Mouse (Mus musculus) heart, embryonic 16.5 days (tissue): ENCODE data around the gene Fam131a. TPM values are rescaled to one million over a fixed set of nuclear protein-coding genes. Genes with fewer than 3 reads are reported as not detected.

Source experiments
- ATAC-seq: fragments of 200-750 bp; cut with Nextera tagmentation; replicated peaks from 2 replicates; pipeline ENCODE4 v1.8.0; 2017; ENCODE audit warnings: moderate number of reproducible peaks; ENCODE audit not compliant: insufficient read depth, low FRiP score; ENCODE audit errors: extremely low read depth
- H3K27ac ChIP-seq: fragments of 300-500 bp; sonication (generic); 2 replicates; pipeline ENCODE4 v1.5.1; 2014; ENCODE audit warnings: mild to moderate bottlenecking, low read length, control low read depth, moderate library complexity
- H3K27me3 ChIP-seq: fragments of 300-500 bp; sonication (generic); 2 replicates; pipeline ENCODE4 v1.6.1; 2014; ENCODE audit warnings: low read length, mixed read lengths; ENCODE audit not compliant: control insufficient read depth, insufficient read depth
- H3K36me3 ChIP-seq: fragments of 300-500 bp; sonication (generic); 2 replicates; pipeline ENCODE4 v1.6.1; 2014; ENCODE audit not compliant: control insufficient read depth, insufficient read depth
- H3K4me1 ChIP-seq: fragments of 300-500 bp; sonication (generic); 2 replicates; pipeline ENCODE4 v1.6.1; 2014; ENCODE audit warnings: low read length, mixed read lengths; ENCODE audit not compliant: control insufficient read depth, insufficient read depth
- H3K4me2 ChIP-seq: fragments of 300-500 bp; sonication (generic); 2 replicates; pipeline ENCODE4 v1.6.1; 2014; ENCODE audit warnings: low read depth, mild to moderate bottlenecking, control low read depth, low read length
- H3K4me3 ChIP-seq: fragments of 300-500 bp; sonication (generic); 2 replicates; pipeline ENCODE4 v1.5.1; 2014; ENCODE audit warnings: mild to moderate bottlenecking, control low read depth, low read length
- H3K9ac ChIP-seq: fragments of 300-500 bp; sonication (generic); 2 replicates; pipeline ENCODE4 v1.6.1; 2014; ENCODE audit warnings: low read length, control low read depth
- H3K9me3 ChIP-seq: fragments of 300-500 bp; sonication (generic); replicated peaks from 2 replicates; pipeline ENCODE4 v1.6.1; 2016; ENCODE audit warnings: low read length; ENCODE audit not compliant: control insufficient read depth
- WGBS: fragments of 180-500 bp; shearing (Covaris S2); extraction: QIAGEN DNeasy Blood & Tissue Kit; methylation state at CpG from one replicate; pipeline ENCODE4 v1.1.7; 2014; 5-methylcytosine and 5-hydroxymethylcytosine counted together
- polyA plus RNA-seq: library from polyadenylated mRNA; unstranded; fragments of >200 nt; fragmentation: Nextera tagmentation; extraction: Ambion mirVana; gene quantifications from 2 replicates; pipeline ENCODE4 v1.2.1, GENCODE M21; 2015

The Fam131a gene
- polyA plus RNA-seq, 1 experiment from 2014 or later: 7.5 TPM

DNA sequence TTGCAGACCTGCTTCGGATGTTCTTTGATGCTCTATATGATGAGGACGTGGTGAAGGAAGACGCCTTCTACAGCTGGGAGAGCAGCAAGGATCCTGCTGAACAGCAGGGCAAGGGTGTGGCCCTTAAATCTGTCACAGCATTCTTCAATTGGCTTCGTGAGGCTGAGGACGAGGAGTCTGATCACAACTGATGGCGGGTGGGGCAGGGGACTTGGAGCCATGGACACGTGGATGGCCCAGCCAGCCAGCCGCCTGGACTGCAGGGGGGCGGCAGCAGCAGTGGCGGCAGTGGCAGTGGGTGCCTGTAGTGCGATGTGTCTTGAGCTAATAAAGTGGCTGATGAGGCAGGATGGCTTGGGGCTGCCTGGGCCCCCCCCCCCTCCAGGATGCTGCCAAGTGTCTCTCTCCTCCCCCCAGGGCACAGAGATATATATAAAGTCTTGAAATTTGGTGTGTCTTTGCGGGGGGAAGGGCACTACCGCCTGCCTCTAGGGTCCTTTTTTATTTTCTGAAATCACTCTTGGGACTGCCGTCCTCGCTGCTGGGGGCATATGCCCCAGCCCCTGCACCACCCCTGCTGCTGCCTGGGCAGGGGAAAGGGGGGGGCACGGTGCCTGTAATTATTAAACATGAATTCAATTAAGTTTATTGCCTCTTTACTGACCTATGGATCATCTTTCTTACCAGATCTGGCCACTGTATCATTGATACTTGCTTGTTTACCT is 638 bp upstream of the Fam131a start:
- no peak overlapping the region for H3K4me3 ChIP-seq
- no peak for ATAC-seq

DNA sequence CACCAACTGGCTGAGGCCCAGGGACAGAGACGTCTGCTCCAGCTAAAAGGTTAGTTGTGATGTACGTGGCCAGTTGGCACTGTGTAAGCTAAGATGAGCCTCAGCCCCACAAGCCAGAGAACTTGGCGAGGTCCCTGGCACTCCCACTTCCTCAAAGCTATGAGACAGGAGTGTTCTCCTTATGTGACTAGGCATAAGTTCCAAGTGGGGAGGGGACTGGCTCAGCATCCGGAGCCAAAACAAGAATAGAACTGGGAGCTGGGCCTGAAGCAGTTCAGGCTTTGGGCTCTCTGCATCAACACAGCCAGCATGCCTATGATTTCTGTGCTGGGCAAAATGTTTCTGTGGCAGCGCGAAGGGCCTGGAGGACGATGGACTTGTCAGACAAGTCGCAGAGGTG is 1.7 kb downstream of the Fam131a start:
- 59% methylated on average over 8 of the region's 8 CpGs for whole genome bisulfite sequencing
- no peaks in the 10 kb centered on the region for H3K27me3 ChIP-seq
- ATAC-seq: no peak
- peaks cover 22% of the 10 kb centered on the region for H3K4me1 ChIP-seq
- peaks cover 15% of the 10 kb centered on the region; the same call in 1 of the 2 replicates for H3K36me3 ChIP-seq
- H3K4me2 ChIP-seq: peak overlapping the region; percentile 67
- peak overlapping the region; percentile 49 for H3K4me3 ChIP-seq
- H3K9ac ChIP-seq: no peak overlapping the region
- peak overlapping the region; percentile 56 for H3K27ac ChIP-seq
- no peaks in the 10 kb centered on the region for H3K9me3 ChIP-seq

More for the DNA sequence above, 638 bp upstream of the Fam131a start:
- Histone ChIP-seq H3K27me3 (no peaks in the 10 kb centered on the region), H3K9ac (no peak overlapping the region), H3K27ac (no peak overlapping the region), H3K9me3 (no peaks in the 10 kb centered on the region), H3K4me2 (peak overlapping the region; percentile 99; the same call in 1 of the 2 replicates), H3K36me3 (peaks cover 37% of the 10 kb centered on the region), H3K4me1 (peaks cover 22% of the 10 kb centered on the region)
- 49% methylated on average over 16 of the region's 16 CpGs for WGBS

DNA sequence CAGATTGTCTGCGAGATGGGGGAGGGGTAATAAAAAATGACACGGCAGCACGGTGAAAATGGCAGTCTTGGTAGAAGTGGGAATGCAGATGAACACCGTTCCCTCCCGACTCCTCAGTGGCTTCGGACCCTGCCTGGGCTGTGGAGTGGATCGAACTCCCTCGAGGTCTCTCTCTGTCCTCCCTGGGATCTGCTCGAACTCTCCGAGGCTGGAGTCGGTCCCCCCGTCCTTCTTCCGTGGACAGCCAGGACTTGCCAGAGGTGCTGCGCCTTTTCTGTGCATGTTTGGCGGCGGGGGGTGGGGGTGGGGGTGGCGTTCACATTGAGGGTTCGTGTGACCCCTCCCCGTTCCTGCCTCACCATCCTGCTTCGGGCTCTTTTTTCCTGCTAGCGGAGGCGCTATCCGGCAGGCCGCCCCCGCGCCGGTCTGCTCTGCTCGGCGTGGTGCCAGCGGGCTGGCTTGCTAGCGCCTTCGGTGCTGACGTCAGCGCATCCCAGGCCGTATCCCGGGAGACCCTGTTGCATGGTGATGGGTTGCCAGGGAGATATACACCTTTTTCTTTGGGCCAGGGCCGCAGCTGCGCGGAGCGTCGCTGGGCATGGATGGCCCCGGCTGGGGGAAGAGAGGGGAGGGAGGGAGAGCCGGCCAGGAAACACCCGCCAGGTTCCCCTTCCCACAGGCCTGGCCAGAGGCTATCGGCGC is 2.7 kb downstream of the Fam131a start:
- peak overlapping the region; percentile 59 for H3K9ac ChIP-seq
- H3K27me3 ChIP-seq: no peaks in the 10 kb centered on the region
- H3K4me2 ChIP-seq: peak overlapping the region; percentile 67
- H3K27ac ChIP-seq: peak overlapping the region; percentile 56
- peaks cover 5% of the 10 kb centered on the region; the same call in 1 of the 2 replicates for H3K36me3 ChIP-seq
- 3% methylated on average over 46 of the region's 46 CpGs for WGBS
- no peaks in the 10 kb centered on the region for H3K9me3 ChIP-seq
- peak overlapping the region; percentile 49 for H3K4me3 ChIP-seq
- peak; percentile 43 for ATAC-seq
- H3K4me1 ChIP-seq: peaks cover 22% of the 10 kb centered on the region

DNA sequence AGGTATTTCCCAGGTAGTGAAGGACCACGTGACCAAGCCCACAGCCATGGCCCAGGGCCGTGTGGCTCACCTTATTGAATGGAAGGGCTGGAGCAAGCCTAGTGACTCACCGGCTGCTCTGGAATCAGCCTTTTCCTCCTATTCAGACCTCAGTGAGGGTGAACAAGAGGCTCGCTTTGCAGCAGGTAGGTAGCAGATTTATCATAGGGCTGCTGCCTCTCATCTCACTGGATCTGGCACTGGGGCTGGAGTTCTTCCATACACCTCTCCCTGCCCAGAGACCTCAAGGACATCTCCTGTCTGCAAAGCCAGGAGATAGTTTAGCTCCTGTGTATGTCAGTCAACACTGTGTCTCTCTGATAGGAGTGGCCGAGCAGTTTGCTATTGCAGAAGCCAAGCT is 6.2 kb downstream of the Fam131a start:
- no peaks in the 10 kb centered on the region for H3K36me3 ChIP-seq
- WGBS: 70% methylated on average over 5 of the region's 5 CpGs

DNA sequence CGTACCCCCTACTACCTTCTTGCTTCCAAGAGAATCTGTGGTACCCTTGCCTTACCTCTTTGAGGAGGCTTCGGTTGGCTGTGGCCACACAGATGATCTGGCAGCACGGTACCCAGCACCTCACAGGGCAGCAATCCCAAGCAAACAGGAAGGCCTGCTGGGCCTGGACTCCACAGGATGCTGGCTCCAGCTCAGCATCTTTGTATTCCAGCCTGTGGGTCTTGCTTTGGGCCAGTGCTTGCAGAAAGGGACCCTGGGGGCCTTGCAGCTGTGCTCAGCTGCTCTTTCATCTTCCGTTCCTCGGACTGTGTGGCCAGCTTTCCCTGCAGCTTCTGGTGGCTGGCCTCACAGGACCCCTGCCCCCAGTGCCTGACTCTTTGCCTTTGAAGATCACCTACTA is 7.0 kb downstream of the Fam131a start:
- Histone ChIP-seq H3K27me3 (no peaks in the 10 kb centered on the region), H3K27ac (no peak overlapping the region), H3K36me3 (no peaks in the 10 kb centered on the region; the same call in 1 of the 2 replicates), H3K4me2 (no peak overlapping the region), H3K4me1 (peaks cover 16% of the 10 kb centered on the region), H3K9me3 (no peaks in the 10 kb centered on the region), H3K9ac (no peak overlapping the region), H3K4me3 (no peak overlapping the region)
- no peak for ATAC-seq
- 60% methylated on average over 5 of the region's 5 CpGs for WGBS

More for the DNA sequence above, 6.2 kb downstream of the Fam131a start:
- ATAC-seq: no peak
- no peak overlapping the region for H3K27ac ChIP-seq
- no peaks in the 10 kb centered on the region for H3K27me3 ChIP-seq
- no peak overlapping the region for H3K4me3 ChIP-seq
- no peaks in the 10 kb centered on the region for H3K9me3 ChIP-seq
- H3K9ac ChIP-seq: no peak overlapping the region
- H3K4me2 ChIP-seq: no peak overlapping the region
- peaks cover 22% of the 10 kb centered on the region for H3K4me1 ChIP-seq

DNA sequence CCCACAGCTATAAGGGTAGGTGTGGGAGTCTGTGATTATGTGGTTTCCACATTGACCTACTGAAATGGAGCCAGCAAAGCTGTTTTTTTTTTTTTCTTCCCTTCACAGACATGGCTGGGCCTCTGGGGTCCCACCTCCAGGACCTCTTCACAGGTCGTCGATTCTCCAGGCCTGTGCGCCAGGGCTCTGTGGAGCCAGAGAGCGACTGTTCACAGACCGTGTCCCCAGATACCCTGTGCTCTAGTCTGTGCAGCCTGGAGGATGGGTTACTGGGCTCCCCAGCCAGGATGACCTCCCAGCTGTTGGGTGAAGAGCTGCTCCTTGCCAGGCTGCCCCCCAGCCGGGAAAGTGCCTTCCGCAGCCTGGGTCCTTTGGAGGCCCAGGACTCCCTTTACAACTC is 8.3 kb downstream of the Fam131a start:
- ATAC-seq: no peak
- no peak overlapping the region for H3K27ac ChIP-seq

DNA sequence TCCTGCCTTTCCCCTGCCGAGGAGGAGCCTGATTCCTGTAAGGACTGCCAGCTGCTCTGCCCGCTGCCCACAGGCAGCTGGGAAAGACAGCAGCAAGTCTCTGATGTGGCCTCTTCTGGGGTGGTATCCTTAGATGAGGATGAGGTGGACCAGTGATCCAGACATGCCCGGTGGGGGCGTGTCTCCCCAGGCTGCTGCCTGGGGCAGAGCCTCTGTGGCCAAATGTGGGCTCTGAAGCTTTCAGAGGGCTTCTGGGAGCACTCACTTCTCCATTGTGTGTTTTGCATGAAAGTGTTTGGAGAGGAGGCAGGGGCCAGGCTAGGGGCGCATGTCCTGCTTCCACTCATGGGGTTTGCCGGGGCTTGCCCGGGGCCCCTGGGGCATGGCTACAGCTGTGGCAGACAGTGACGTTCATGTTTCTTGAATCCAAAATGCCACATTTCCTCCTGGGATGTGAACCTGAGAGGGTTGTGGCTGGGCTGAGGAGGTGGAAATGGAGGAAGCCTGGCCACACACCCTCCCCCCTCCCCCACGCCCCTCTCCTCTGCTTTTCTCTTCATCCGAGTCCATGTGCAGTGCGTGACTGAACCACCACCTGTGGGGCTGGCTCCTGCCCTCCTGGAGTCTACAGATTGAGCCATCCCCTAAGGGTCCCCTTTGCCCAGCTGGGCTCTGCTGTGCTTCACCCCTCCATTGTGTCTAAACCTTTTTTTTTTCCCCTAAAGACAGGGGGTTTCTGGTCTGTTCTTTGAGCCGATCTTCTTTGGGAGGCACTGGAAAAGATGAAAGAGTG is 8.9 kb downstream of the Fam131a start:
- no peaks in the 10 kb centered on the region; the same call in 1 of the 2 replicates for H3K36me3 ChIP-seq
- H3K9ac ChIP-seq: 0 out of 2 replicates have a peak overlapping the region, but pooled peaks have one; percentile 7
- H3K27ac ChIP-seq: no peak overlapping the region
- no peak overlapping the region for H3K4me3 ChIP-seq
- no peaks in the 10 kb centered on the region for H3K27me3 ChIP-seq
- no peak for ATAC-seq
- H3K9me3 ChIP-seq: no peaks in the 10 kb centered on the region
- H3K4me1 ChIP-seq: peaks cover 6% of the 10 kb centered on the region
- 44% methylated on average over 12 of the region's 12 CpGs for WGBS
- H3K4me2 ChIP-seq: no peak overlapping the region

More for the DNA sequence above, 8.3 kb downstream of the Fam131a start:
- Histone ChIP-seq H3K4me3 (no peak overlapping the region), H3K4me1 (peaks cover 7% of the 10 kb centered on the region), H3K4me2 (no peak overlapping the region), H3K9ac (no peak overlapping the region), H3K9me3 (no peaks in the 10 kb centered on the region), H3K27me3 (no peaks in the 10 kb centered on the region), H3K36me3 (no peaks in the 10 kb centered on the region; the same call in 1 of the 2 replicates)
- WGBS: 61% methylated on average over 7 of the region's 7 CpGs

DNA sequence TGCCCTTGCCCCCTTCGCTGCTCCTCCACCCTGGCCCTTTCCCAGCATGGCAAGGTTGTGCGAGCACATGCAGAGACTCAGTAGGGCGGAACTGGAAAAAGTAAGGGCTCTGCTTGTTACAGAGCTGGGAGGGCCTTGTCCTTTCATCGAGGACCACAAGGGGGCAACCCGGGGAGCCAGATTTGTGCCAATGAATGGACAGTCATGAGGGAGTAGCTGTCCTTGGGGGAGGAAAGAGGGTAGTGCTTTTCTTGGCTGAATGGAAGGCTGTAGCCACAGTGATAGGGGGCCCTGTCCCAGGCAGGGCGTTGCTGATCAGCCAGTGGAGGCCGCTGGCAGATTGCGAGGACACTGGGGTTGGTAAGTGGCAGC is 9.5 kb downstream of the Fam131a start:
- H3K27ac ChIP-seq: no peak overlapping the region

More for the DNA sequence above, 9.5 kb downstream of the Fam131a start:
- 0 out of 2 replicates have a peak overlapping the region, but pooled peaks have one; percentile 7 for H3K9ac ChIP-seq
- ATAC-seq: peak; percentile 75
- WGBS: 6% methylated on average over 8 of the region's 8 CpGs
- no peaks in the 10 kb centered on the region for H3K27me3 ChIP-seq
- peaks cover 6% of the 10 kb centered on the region for H3K4me1 ChIP-seq
- H3K9me3 ChIP-seq: no peaks in the 10 kb centered on the region
- H3K4me3 ChIP-seq: no peak overlapping the region
- no peaks in the 10 kb centered on the region; the same call in 1 of the 2 replicates for H3K36me3 ChIP-seq
- H3K4me2 ChIP-seq: no peak overlapping the region
